8 mouse cellular contexts compared by ENCODE assay signal in the genomic region with DNA sequence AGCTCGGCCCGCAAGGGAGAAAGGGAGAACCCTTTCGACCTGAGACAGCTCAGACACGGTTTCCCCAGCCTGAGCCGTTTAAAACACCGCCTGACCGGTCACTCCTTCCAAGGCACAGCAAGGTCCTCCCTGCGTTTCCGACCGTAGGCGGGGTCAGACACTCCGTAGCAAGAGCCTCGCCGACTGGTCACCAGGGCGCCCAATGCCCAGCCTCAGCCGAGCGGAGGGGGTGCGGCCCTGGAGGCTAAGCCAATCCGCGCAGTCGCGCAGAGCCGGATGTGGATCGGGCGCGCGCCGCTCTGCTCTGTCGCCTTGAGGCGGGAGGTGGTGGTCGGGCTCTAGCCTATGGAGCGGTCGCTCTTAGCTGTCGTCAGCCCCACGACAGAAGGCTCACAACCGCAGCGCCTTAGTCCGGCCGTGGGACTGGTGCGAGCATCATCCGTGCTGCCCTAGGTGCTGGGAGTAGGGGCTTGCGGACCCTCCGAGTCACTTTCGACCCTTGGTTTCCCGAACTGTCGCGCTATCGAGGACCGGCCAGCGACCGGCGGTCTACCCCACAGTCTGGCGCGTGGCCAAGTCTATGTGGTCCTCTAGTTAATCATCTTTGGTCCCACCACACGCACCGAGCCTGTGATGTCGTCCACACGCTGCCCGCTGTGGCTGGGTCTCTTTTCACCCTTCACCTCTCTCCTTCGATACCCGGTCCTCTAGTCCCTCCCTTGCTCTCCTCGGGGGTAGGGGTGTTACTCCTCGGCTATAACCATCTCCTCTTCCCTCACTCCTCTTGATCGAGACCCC. TPM values are rescaled to one million over a fixed set of nuclear protein-coding genes. Genes with fewer than 3 reads are reported as not detected.
A peak's percentile ranks its signal among the peaks of the same experiment; 100 is the strongest.
DNase-seq lines count a peak whose midpoint lies in the region; ATAC-seq lines count a peak whose summit lies in the region.

A gene (minus strand): TSS at position 193 of the 798 bp plus-strand sequence.

- H3K27ac ChIP-seq in heart, embryonic 10.5 days: peak within 1 kb of the TSS; percentile 86
- H3K27ac ChIP-seq in kidney, embryonic 15.5 days: peak within 1 kb of the TSS; percentile 97

- H3K27me3 ChIP-seq in heart, embryonic 10.5 days (ENCODE audit: insufficient read depth, poor library complexity, severe bottlenecking): no peaks in the 10 kb centered on the region
- no peaks in the 10 kb centered on the region for H3K27me3 ChIP-seq in kidney, embryonic 15.5 days

- peak within 1 kb of the TSS; percentile 96 for H3K4me2 ChIP-seq in kidney, embryonic 15.5 days

- whole genome bisulfite sequencing in heart, embryonic 10.5 days: under 1% methylated on average over 64 of the region's 64 CpGs
- under 1% methylated on average over 64 of the region's 64 CpGs for WGBS in kidney, embryonic 15.5 days

- ATAC-seq in erythroblast, adult 5-6 weeks (replicated peaks; ENCODE audit: low FRiP score, poor library complexity, severe bottlenecking): peak; percentile 88
- peak; percentile 99 for ATAC-seq in kidney, embryonic 15.5 days (replicated peaks; ENCODE audit: low FRiP score)
- peak; percentile 81 for ATAC-seq in monocyte, adult 5-6 weeks (replicated peaks; ENCODE audit: insufficient number of reproducible peaks, low FRiP score, low TSS enrichment, poor library complexity, severe bottlenecking)

- no peaks in the 10 kb centered on the region for H3K9me3 ChIP-seq in heart, embryonic 10.5 days
- H3K9me3 ChIP-seq in kidney, embryonic 15.5 days (replicated peaks): no peaks in the 10 kb centered on the region

- H3K4me3 ChIP-seq in heart, embryonic 10.5 days: peak within 1 kb of the TSS; percentile 66
- H3K4me3 ChIP-seq in kidney, embryonic 15.5 days (replicated peaks): peak within 1 kb of the TSS; percentile 64

- H3K4me1 ChIP-seq in heart, embryonic 10.5 days: peaks cover 14% of the 10 kb centered on the region
- peaks cover 17% of the 10 kb centered on the region for H3K4me1 ChIP-seq in kidney, embryonic 15.5 days

- peaks cover 34% of the 10 kb centered on the region for H3K36me3 ChIP-seq in heart, embryonic 10.5 days
- peaks cover 34% of the 10 kb centered on the region for H3K36me3 ChIP-seq in kidney, embryonic 15.5 days

- peak; percentile 95 for DNase-seq in B cell, adult 2 months
- peak; percentile 99 for DNase-seq in brain, adult 2 months (ENCODE audit: low read depth, low spot score)
- DNase-seq in heart, embryonic 10.5 days (ENCODE audit: low spot score): peak; percentile 99
- DNase-seq in liver: peak; percentile 98
- DNase-seq in spleen, postnatal 4 days (ENCODE audit: low spot score in 2 of 2): peak; percentile 96 to 97

- peak within 1 kb of the TSS; percentile 78 for H3K9ac ChIP-seq in kidney, embryonic 15.5 days

RNA-seq across cellular contexts. Expression of the gene that starts here (rescaled TPM):
- total RNA-seq in erythroblast, adult 5-6 weeks (2015; ENCODE audit: low replicate concordance): 17.6 and 33.6 TPM in 2 replicates
- total RNA-seq in erythroblast, adult 5-6 weeks (2017; ENCODE audit: low replicate concordance): 18.8 and 37.7 TPM in 2 replicates
- 126 and 132 TPM in 2 replicates for polyA plus RNA-seq in heart, embryonic 10.5 days (2016; fragmentation: Nextera tagmentation; extraction: Ambion mirVana)
- polyA plus RNA-seq in kidney, embryonic 15.5 days (2015; fragmentation: Nextera tagmentation; extraction: Ambion mirVana): 116 and 127 TPM in 2 replicates
- total RNA-seq in monocyte, adult 5-6 weeks (2017): 22.5 to 54.3 TPM (median 43.5 TPM) in 3 replicates

Comparison
In these comparisons a context has a peak if more than half of its experiments do, and no peak if none do; other contexts are left out.
1. Peak in every context shown above with its lines: DNase-seq, ATAC-seq, H3K4me3 ChIP-seq and H3K27ac ChIP-seq.